Mouse (Mus musculus): ENCODE measurements around the gene Zscan10. TPM values are rescaled to one million over a fixed set of nuclear protein-coding genes. Genes with fewer than 3 reads are reported as not detected.

Gene Zscan10
- not detected for total RNA-seq (2021)

DNA sequence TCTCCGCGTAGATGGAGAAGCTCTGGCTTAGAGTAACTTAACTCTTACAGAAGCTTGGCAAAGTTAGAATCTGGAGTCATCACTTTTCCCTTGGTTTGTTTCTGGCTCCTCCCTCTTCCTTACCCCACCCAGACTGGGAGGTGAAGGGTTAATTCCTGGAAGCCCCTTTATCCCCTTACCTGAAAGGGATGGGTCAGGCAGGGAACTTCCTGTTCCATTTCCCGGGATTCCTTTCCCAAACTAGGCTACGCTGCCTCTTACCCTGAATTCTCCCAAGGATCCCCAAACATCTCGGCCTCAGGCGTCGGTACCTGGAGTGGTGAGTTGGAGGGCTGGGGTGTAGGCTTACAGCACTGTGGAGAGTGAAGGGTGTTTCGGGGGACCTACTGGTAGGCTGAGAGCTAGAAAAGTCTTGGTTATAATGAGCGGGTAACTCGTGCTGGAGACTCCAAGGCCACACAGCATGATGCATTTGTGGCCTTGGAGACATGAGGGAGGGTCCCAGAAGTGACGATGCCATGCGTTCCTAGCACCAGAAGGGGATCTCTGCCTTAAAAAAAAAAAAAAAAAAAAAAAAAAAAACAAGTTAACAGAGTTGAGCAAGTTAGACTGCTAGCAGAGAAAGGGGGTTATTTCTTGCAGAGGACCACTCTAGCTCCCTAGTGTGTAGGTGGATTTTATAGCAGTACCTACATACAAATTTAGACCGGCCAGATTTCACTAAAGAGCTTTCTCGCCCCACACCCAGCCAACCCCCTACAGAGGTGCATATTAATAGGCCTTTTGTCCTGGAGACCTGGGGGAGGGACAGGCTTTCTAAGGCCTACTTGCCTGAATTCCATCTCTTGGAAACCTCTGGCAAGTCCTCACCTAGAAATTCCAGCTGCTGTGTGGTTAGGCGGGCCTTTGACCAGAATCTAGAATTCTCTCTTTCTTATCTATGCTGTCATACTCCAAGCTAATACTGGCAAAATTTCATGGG, at the start of gene Zscan10:
Gene Zscan10 (plus strand): TSS at position 216 of the 982 bp plus-strand sequence.
- intact Hi-C loops (cut with DNase I): loop anchor here (5.0 kb wide), 1 partner anchor 34 kb away; no protein-coding TSS in a partner anchor
- no peak for DNase-seq (ENCODE audit: low spot score in 2 of 2)

GRCm38 (mm10) chr17:23550856-23551255, 49.8 kb upstream of the Zscan10 start:
- DNase-seq (ENCODE audit: low spot score in 2 of 2): no peak
- intact Hi-C loops (cut with DNase I): no loop called here

GRCm38 (mm10) chr17:23551416-23551815, 49.2 kb upstream of the Zscan10 start:
- intact Hi-C loops (cut with DNase I): no loop called here
- no peak for DNase-seq (ENCODE audit: low spot score in 2 of 2)

- intact Hi-C loops (cut with DNase I): no loop called here
Observed at GRCm38 (mm10) chr17:23551963-23552362, 48.7 kb upstream of the Zscan10 start.

GRCm38 (mm10) chr17:23552896-23553633, 47.6 kb upstream of the Zscan10 start:
- intact Hi-C loops (cut with DNase I): no loop called here
- DNase-seq (ENCODE audit: low spot score in 2 of 2): no peak

More at GRCm38 (mm10) chr17:23551963-23552362, 48.7 kb upstream of the Zscan10 start:
- no peak for DNase-seq (ENCODE audit: low spot score in 2 of 2)

DNA sequence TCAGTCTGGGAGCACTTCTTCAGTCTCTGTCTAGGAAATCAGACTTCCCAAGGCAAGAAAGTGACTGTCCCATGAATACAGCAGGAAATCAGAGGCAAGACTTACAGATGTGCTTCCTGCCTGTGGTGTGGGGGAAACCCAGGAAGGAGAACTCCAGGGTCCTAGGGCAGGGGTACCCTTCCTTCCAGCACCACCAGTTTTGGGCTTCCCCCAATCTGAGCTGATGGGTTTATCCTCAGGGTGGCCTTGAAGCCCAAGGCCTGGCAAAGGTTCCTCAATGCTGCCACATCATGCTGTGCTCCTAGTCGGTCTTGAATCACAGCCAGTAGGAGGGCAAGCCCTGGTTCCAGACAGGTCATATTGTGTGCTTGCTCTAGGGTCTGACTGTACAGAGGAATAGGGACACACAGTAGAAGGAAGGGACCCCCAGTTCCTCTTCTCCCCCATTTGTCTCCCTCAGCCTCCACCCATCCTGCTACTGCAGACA, 47.0 kb upstream of the Zscan10 start:
- intact Hi-C loops (cut with DNase I): no loop called here

DNA sequence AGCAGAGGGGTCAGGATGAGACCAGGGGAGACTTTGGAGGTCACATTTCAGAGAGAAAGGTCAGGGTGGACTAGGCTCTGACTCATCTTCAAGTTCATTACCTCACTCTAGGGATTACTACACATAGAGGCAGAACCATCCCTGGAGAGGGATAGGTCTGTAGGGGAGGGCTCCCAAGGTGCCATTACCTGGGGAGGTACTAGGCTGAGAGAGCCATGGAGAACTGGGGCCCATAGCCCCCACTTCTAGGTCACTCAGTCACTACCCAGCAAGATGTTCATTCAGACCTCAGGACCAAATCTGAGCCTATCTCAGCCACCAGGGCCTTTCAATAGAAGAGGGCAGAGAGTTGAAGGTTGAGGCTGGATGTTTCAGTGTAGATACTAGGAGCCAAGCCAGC, 46.3 kb upstream of the Zscan10 start:
- DNase-seq (ENCODE audit: low spot score in 2 of 2): no peak
- intact Hi-C loops (cut with DNase I): no loop called here

More for the DNA sequence above, 47.0 kb upstream of the Zscan10 start:
- DNase-seq (ENCODE audit: low spot score in 2 of 2): no peak

DNA sequence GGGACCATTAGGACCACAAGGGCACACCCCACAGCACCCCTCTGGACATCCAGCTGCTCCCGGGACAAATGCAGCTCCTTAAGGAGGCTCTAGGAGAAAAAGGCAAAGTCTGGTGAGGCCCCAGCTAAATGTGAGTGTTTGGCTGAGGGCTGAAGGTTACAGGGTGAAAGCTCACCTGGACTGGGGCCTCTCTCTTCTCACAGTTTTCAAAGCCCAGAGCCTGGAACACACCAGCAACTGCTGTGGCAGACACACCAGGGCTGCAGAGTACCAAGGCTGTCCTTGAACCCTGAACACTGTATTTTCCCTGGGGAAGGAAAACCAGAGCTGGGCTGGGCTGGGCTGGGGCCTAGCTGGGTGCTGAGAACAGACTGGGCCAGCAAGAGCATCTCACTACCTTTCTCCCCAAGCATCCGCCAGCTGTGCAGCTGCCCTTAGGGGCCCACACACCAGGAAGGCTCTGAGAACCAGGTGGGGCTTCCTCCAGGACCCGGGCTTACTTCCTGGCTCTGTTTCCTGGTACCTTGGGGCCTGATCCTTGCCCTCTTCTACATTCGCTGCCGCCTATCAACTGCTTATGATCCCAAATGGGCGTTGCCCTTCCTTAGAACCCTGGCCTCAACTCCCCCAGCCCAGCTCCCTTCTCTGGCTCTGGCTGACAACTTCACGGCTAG, 45.3 kb upstream of the Zscan10 start:
- intact Hi-C loops (cut with DNase I): no loop called here
- DNase-seq (ENCODE audit: low spot score in 2 of 2): no peak

GRCm38 (mm10) chr17:23559767-23560166, 40.9 kb upstream of the Zscan10 start:
- no peak for DNase-seq (ENCODE audit: low spot score in 2 of 2)
- intact Hi-C loops (cut with DNase I): no loop called here

GRCm38 (mm10) chr17:23563595-23564367, 36.9 kb upstream of the Zscan10 start, which contains the start of gene Zfp213:
Zfp213 (minus strand) TSS chr17:23564238.
- peak; percentile 96 to 98 for DNase-seq (ENCODE audit: low spot score in 2 of 2)
- intact Hi-C loops (cut with DNase I): no loop called here

GRCm38 (mm10) chr17:23564368-23564715, 36.3 kb upstream of the Zscan10 start:
- intact Hi-C loops (cut with DNase I): no loop called here
- no peak for DNase-seq (ENCODE audit: low spot score in 2 of 2)

DNA sequence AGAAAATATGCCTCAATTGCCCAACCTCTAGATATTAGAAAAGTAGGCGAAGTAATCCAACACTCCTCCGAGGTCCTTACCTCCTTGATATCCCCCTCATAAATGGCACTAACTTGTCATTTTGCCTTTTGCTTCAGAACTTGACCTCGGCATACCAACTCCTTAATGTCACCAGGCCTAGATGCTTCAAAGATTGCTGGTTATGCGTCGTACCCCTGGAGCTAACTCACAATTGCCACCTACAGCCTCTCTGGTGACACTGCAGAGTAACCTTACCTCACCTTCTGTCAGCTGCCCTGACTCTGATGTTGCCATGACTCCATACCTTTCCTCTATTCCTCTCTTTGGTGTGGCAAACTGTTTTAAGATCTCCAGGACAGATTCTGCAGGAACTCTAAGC, 33.9 kb upstream of the Zscan10 start:
- no peak for DNase-seq (ENCODE audit: low spot score in 2 of 2)

DNA sequence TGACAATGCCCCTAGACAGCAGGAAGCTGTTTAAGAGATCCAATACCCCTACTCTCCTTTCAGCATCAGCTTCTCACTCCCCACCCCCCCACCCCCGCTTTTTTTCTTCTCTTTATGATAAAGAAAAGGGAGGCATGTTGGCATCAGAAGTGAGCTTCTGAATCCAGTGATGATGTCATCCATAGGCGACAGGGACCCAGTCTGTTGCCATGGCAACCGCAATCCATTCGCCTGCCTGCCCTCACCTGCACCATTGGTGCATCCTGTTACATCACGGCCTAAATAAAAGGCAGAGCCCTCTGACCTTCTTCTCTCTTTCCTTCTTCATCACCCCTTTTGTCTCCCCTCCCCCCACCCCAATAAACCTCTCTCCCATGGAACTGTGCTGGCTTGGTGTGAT, 32.3 kb upstream of the Zscan10 start:
- intact Hi-C loops (cut with DNase I): loop anchor here (5.0 kb wide), 2 partner anchors 34 to 134 kb away; partner anchors contain the start of gene Zscan10
- no peak for DNase-seq (ENCODE audit: low spot score in 2 of 2)

More for the DNA sequence above, 33.9 kb upstream of the Zscan10 start:
- intact Hi-C loops (cut with DNase I): loop anchor here (5.0 kb wide), 2 partner anchors 36 to 136 kb away; partner anchors contain the start of gene Zscan10

DNA sequence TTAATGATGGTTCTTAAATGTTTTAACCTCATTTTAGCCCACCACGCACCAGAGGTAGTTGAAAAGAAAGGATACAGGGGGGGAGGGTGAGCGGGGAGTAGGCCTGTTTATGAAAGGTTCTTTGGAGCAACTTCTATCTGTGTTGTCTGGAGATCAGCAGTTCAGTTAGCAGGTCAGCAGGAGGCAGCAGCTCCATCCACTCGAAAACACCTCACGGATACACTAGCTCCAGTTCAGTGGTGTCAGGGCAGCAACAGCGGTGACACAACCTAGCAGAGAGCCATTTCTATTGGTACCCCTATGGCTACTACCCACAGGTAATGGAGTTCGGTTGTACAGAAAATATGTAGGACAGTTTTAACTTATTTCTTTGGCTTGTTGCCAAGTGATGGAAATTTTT, 30.6 kb upstream of the Zscan10 start:
- intact Hi-C loops (cut with DNase I): no loop called here
- no peak for DNase-seq (ENCODE audit: low spot score in 2 of 2)

- no peak for DNase-seq (ENCODE audit: low spot score in 2 of 2)
- intact Hi-C loops (cut with DNase I): no loop called here
Observed at GRCm38 (mm10) chr17:23571084-23571483, 29.6 kb upstream of the Zscan10 start.

DNA sequence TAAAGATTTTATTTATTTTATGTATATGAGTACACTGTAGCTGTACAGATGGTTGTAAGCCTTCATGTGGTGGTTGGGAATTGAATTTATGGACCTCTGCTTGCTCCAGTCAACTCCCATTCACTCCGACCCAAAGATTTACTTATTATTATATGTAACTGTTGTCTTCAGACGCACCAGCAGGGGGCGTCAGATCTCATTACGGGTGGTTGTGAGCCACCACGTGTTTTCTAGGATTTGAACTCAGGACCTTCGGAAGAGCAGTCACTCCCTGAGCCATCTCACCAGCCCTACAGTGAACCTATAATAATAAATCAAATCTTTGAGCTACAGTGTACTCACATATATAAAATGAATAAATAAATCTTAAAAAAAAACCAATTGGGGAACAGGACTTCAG, 28.6 kb upstream of the Zscan10 start:
- no peak for DNase-seq (ENCODE audit: low spot score in 2 of 2)
- intact Hi-C loops (cut with DNase I): no loop called here

GRCm38 (mm10) chr17:23574130-23574529, 26.5 kb upstream of the Zscan10 start:
- no peak for DNase-seq (ENCODE audit: low spot score in 2 of 2)
- intact Hi-C loops (cut with DNase I): no loop called here

DNA sequence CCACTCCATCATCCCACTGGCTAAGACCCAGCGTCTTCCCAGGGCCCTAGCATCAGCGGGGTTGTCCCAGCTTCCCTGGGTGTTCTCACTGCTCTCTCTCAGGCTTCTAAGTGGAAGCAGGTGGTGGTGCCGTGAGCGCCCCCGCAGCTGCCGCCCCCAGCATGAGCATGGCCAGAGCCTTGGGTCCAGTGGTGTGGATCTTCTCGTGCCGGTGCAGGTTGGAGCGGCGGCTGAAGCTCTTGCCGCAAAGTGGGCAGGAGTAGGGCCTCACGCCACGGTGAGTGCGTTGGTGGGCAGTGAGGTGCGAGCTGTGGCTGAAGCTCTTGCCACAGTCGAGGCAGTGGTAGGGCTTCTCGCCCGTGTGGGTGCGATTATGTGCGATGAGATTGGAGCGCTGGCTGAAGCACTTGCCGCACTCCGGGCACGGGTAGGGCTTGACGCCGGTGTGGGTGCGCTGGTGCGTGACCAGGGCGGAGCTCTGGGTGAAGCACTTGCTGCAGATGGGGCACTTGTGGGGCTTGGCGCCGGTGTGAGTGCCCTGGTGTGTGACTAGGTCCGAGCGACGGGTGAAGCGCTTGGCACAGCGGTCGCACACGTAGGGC, 24.6 kb upstream of the Zscan10 start:
- DNase-seq (ENCODE audit: low spot score in 2 of 2): no peak
- intact Hi-C loops (cut with DNase I): no loop called here

- intact Hi-C loops (cut with DNase I): no loop called here
- DNase-seq (ENCODE audit: low spot score in 2 of 2): no peak
Observed at GRCm38 (mm10) chr17:23584786-23585185, 15.9 kb upstream of the Zscan10 start.
